Mouse (Mus musculus) MEL (cell line): ENCODE results near the gene Col18a1.

Experiments used
- CTCF ChIP-seq, 3 experiments: IDR thresholded peaks in 2 of 3; conservative IDR thresholded peaks in 1 of 3; 2 replicates each; pipeline ENCODE4 v1.5.1; 2011 to 2012; ENCODE audit warnings: low read length in 3 of 3, low read depth in 2 of 3, mild to moderate bottlenecking in 2 of 3, improper control_type of control experiment in 1 of 3, inconsistent platforms in 1 of 3, mixed read lengths in 1 of 3, moderate library complexity in 1 of 3; ENCODE audit not compliant: control insufficient read depth in 1 of 3, insufficient read depth in 1 of 3, poor library complexity in 1 of 3, severe bottlenecking in 1 of 3
- JUND ChIP-seq: IDR thresholded peaks from 2 replicates; pipeline ENCODE4 v1.6.1; 2011; ENCODE audit warnings: low read depth, mild to moderate bottlenecking, improper control_type of control experiment, low read length
- NRF1 ChIP-seq: IDR thresholded peaks from 2 replicates; pipeline ENCODE4 v1.6.1; 2014; ENCODE audit warnings: low read depth, mild to moderate bottlenecking, inconsistent platforms, low read length, improper control_type of control experiment, moderate library complexity; ENCODE audit not compliant: poor library complexity, insufficient read depth, severe bottlenecking
- POLR2A ChIP-seq, 2 experiments: IDR thresholded peaks; 2 replicates each; pipeline ENCODE4 v1.6.1; 2011 to 2012; ENCODE audit warnings: low read length in 2 of 2, mild to moderate bottlenecking in 2 of 2, control low read depth in 1 of 2, improper control_type of control experiment in 1 of 2, low read depth in 1 of 2, moderate library complexity in 1 of 2; ENCODE audit not compliant: control insufficient read depth in 1 of 2, insufficient read depth in 1 of 2, poor library complexity in 1 of 2

- TF ChIP-seq NRF1: no peak
- TF ChIP-seq POLR2A (IDR thresholded peaks at IDR 0.05; ENCODE audit: control insufficient read depth in 1 of 2, insufficient read depth in 1 of 2, low read depth in 1 of 2, low read length in 2 of 2, poor library complexity in 1 of 2): no peak
- TF ChIP-seq CTCF (IDR thresholded peaks at IDR 0.05 in 2 of 3, conservative IDR thresholded peaks at IDR 0.05 in 1 of 3; ENCODE audit: control insufficient read depth in 1 of 3, insufficient read depth in 1 of 3, low read depth in 2 of 3, low read length in 3 of 3, poor library complexity in 1 of 3, severe bottlenecking in 1 of 3): no peak
- TF ChIP-seq JUND: no peak
Measured at GRCm38 (mm10) chr10:77164041-77164436, 2.3 kb downstream of the Col18a1 start.
